Mouse (Mus musculus) embryonic facial prominence, embryonic 15.5 days (tissue): ENCODE measurements around the gene Sept9. TPM values are rescaled to one million over a fixed set of nuclear protein-coding genes. Genes with fewer than 3 reads are reported as not detected.
A peak's percentile ranks its signal among the peaks of the same experiment; 100 is the strongest.

Source experiments
- ATAC-seq: fragments of 200-750 bp; cut with Nextera tagmentation; 2 replicates; pipeline ENCODE4 v1.8.0; 2017; ENCODE audit warnings: low read depth, moderate TSS enrichment; ENCODE audit not compliant: insufficient number of reproducible peaks, low FRiP score, low TSS enrichment
- H3K27ac ChIP-seq: fragments of 300-500 bp; sonication (generic); replicated peaks from 2 replicates; pipeline ENCODE4 v1.5.1; 2015; ENCODE audit warnings: mild to moderate bottlenecking, inconsistent platforms
- H3K27me3 ChIP-seq: fragments of 300-500 bp; sonication (generic); 2 replicates; pipeline ENCODE4 v1.6.1; 2015; ENCODE audit warnings: inconsistent platforms
- H3K36me3 ChIP-seq: fragments of 300-500 bp; sonication (generic); 2 replicates; pipeline ENCODE4 v1.6.1; 2015; ENCODE audit warnings: mild to moderate bottlenecking, inconsistent platforms
- H3K4me1 ChIP-seq: fragments of 300-500 bp; sonication (generic); 2 replicates; pipeline ENCODE4 v1.6.1; 2015; ENCODE audit warnings: inconsistent platforms
- H3K4me2 ChIP-seq: fragments of 300-500 bp; sonication (generic); replicated peaks from 2 replicates; pipeline ENCODE4 v1.6.1; 2015; ENCODE audit warnings: mild to moderate bottlenecking, inconsistent platforms
- H3K4me3 ChIP-seq: fragments of 300-500 bp; sonication (generic); replicated peaks from 2 replicates; pipeline ENCODE4 v1.5.1; 2015; ENCODE audit warnings: mild to moderate bottlenecking, inconsistent platforms
- H3K9ac ChIP-seq: fragments of 300-500 bp; sonication (generic); 2 replicates; pipeline ENCODE4 v1.6.1; 2015; ENCODE audit warnings: inconsistent platforms
- H3K9me3 ChIP-seq: fragments of 300-500 bp; sonication (generic); replicated peaks from 2 replicates; pipeline ENCODE4 v1.6.1; 2016; ENCODE audit warnings: inconsistent platforms
- WGBS: fragments of 180-500 bp; shearing (Covaris S2); methylation state at CpG from one replicate; pipeline ENCODE4 v1.1.7; 2015; 5-methylcytosine and 5-hydroxymethylcytosine counted together
- polyA plus RNA-seq: library from polyadenylated mRNA; unstranded; fragments of >200 nt; fragmentation: Nextera tagmentation; extraction: Ambion mirVana; gene quantifications from 2 replicates; pipeline ENCODE4 v1.2.1, GENCODE M21; 2015

Gene Sept9
- polyA plus RNA-seq, 1 experiment from 2014 or later = 157 TPM

DNA sequence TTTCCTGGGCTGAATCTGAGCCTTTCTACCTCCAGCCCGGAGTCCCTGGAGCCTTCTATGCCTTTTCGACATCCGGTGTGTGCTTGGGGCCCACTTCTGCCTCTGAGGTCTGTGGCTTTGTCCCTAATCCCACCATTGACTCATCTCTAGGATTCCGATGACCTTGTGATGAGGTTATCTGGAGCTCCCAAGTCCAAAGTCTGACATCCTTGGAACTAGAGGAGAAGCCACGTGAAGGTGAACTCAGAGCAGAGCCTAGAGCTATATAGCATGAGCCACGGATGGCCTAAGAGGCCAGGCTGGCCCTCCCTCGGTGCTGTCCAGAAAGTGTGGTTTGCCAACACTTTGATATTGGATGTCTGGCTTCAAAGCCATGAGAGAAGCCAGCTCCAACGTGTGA is 23.4 kb downstream of the Sept9 start:
- Histone ChIP-seq H3K4me1 (peaks cover 38% of the 10 kb centered on the region), H3K27ac (no peak overlapping the region), H3K27me3 (no peaks in the 10 kb centered on the region), H3K36me3 (no peaks in the 10 kb centered on the region), H3K9ac (no peak overlapping the region), H3K9me3 (no peaks in the 10 kb centered on the region), H3K4me3 (no peak overlapping the region), H3K4me2 (no peak overlapping the region)
- ATAC-seq = no peak
- 66% methylated on average over 8 of the region's 8 CpGs for WGBS

DNA sequence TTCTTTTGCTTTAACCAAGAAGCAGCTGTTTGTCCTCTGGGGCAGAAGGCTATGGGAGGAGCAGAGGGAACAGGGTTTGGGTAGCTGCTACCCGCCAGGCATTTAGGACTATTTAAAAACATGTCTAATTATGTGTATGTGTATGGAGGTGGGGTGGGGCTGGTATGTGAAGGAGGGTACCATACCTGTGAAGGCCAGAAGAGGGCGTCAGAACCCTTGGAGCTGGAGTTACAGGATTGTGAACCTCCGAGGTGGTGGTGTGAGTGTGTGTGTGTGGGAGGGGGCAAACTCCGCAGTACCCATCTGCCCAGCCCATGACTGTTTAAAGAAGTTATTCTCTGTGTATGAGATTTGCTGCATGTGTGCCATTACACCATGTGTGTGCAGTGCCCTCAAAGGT is 25.3 kb downstream of the Sept9 start:
- no peaks in the 10 kb centered on the region for H3K27me3 ChIP-seq
- no peak overlapping the region for H3K4me2 ChIP-seq
- peak overlapping the region; percentile 39; the same call in 1 of the 2 replicates for H3K27ac ChIP-seq
- H3K4me1 ChIP-seq = peaks cover 39% of the 10 kb centered on the region
- H3K4me3 ChIP-seq = no peak overlapping the region
- H3K9me3 ChIP-seq = no peaks in the 10 kb centered on the region
- 47% methylated on average over 4 of the region's 4 CpGs for WGBS
- H3K36me3 ChIP-seq = no peaks in the 10 kb centered on the region
- no peak for ATAC-seq
- no peak overlapping the region for H3K9ac ChIP-seq

DNA sequence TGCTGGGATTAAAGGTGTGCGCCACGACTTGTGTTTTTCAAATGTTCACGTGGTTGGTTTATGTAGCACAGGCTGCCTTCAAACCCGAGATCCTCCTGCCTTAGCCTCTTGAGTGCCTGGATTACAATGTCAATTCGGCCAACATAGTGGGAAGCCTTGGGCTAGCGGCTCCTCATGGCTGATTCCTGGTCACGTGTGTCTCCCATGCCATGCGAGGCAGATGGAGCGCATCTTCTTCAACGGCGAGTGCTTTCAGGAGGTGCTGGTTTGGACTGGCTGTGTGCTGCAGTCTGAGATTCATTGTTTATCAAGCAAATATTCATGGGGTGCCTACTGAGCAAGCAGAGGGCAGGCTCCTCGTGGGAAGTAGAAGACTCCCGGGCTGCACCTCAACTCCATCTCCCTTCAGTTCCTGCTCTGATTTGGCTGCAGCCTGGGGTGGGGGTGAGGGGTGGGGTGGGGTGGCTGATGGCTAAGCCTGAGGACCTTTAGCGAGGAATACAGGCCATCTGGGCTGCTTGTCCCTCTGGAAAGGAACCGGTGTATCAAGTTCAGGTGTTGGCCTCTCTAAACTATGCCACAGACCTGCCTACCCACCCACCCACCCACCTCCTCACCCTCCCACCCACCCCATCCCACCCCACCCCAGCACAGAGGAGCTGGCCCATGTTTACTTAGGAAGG is 26.2 kb downstream of the Sept9 start:
- Histone ChIP-seq H3K4me3 (no peak overlapping the region), H3K36me3 (no peaks in the 10 kb centered on the region), H3K27ac (peak overlapping the region; percentile 55; the same call in 1 of the 2 replicates), H3K27me3 (no peaks in the 10 kb centered on the region), H3K4me1 (peaks cover 39% of the 10 kb centered on the region), H3K9ac (no peak overlapping the region), H3K4me2 (no peak overlapping the region), H3K9me3 (no peaks in the 10 kb centered on the region)
- ATAC-seq = no peak
- 72% methylated on average over 15 of the region's 15 CpGs for WGBS

DNA sequence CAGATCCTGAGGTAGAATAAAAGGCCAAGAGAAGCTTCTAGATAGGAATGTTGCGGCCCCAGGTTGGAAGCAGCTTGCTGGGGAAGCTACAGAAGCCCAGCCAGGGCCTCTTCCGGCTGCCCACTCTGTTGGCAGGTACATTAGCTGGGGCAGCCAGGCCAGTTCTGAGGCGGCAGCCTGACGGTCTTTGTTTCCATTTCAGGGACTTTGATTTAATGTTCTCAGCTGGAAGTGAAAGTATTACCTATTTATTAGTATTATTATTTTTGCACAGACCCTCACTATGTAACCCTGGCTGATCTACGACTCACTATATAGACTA is 26.7 kb downstream of the Sept9 start:
- WGBS = 73% methylated on average over 5 of the region's 5 CpGs
- no peak overlapping the region for H3K4me2 ChIP-seq
- peaks cover 34% of the 10 kb centered on the region for H3K4me1 ChIP-seq
- no peak overlapping the region for H3K4me3 ChIP-seq
- no peaks in the 10 kb centered on the region for H3K9me3 ChIP-seq
- H3K36me3 ChIP-seq = no peaks in the 10 kb centered on the region
- 0 out of 2 replicates have a peak overlapping the region, but pooled peaks have one; percentile 55 for H3K27ac ChIP-seq
- H3K9ac ChIP-seq = no peak overlapping the region
- no peak for ATAC-seq
- H3K27me3 ChIP-seq = no peaks in the 10 kb centered on the region

DNA sequence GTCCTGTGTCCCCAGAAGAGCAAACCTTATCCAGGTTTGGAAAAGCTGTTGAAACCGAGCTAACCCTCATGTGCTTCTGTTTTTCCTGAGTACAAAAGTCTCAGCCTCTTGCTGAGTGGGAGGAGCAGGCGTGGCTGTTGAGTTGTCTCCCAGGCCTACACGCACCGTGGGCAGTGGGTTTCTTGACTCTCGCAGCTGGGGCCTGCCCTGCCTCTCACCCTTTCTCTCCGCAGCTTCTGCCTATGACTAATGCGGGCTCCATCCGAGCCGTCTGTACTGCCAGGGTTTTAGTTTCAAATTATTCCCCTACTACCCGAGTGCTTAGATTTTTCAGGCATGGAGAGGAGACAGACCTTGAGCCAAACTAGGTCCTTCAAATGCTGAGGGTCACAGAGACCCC is 28.7 kb downstream of the Sept9 start:
- H3K9ac ChIP-seq = no peak overlapping the region
- no peak for ATAC-seq

DNA sequence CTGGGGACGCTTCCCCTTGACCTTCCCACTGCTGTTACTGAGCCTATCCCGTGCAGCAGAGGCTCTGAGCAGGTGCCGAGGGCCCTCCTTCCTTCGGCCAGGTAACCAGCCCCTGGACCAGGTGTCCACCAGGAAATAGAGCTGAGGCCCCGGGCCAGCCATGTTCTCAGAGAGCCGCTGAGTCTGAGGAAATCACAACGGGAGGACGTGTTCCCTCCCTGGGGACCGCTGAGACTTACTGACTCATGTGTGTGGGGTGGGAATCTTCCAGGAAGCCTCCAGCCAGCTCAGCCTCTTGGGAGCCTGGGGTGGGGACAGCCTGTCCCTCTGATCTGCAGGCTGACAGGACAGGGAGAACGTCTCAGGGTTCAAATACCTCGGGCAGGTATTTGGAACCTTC is 32.1 kb downstream of the Sept9 start:
- 38% methylated on average over 11 of the region's 11 CpGs for WGBS
- H3K9ac ChIP-seq = no peak overlapping the region
- no peaks in the 10 kb centered on the region for H3K36me3 ChIP-seq
- H3K4me2 ChIP-seq = peak overlapping the region; percentile 56
- peak overlapping the region; percentile 42 for H3K4me3 ChIP-seq
- no peak for ATAC-seq
- H3K27me3 ChIP-seq = no peaks in the 10 kb centered on the region
- H3K4me1 ChIP-seq = peaks cover 64% of the 10 kb centered on the region
- no peaks in the 10 kb centered on the region for H3K9me3 ChIP-seq
- H3K27ac ChIP-seq = peak overlapping the region; percentile 91

More for the DNA sequence above, 28.7 kb downstream of the Sept9 start:
- no peaks in the 10 kb centered on the region for H3K9me3 ChIP-seq
- peaks cover 46% of the 10 kb centered on the region for H3K4me1 ChIP-seq
- no peaks in the 10 kb centered on the region for H3K27me3 ChIP-seq
- H3K4me3 ChIP-seq = no peak overlapping the region
- peak overlapping the region; percentile 78 for H3K27ac ChIP-seq
- H3K4me2 ChIP-seq = no peak overlapping the region
- WGBS = 27% methylated on average over 10 of the region's 10 CpGs
- no peaks in the 10 kb centered on the region for H3K36me3 ChIP-seq

DNA sequence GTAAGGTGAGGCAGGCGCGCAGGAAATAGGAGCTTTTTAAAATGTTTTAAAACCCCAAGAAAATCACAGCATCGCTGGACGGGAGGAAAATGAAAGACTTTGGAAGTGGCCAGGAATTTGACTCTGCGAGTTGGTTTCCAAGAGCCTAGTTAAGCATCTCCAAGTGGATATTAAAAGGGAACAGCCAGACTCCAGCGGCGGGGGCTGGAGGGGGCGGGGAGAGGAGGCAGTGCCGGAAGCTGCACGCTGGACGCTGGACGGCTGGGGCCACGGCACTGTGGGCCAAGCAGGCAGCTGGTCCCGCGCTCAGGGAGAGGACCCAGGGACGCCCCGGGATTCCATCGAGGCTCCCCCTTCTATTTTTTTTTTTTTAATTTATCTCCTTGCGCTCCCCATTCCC is 32.6 kb downstream of the Sept9 start:
- Histone ChIP-seq H3K9ac (peak overlapping the region; percentile 34; the same call in 1 of the 2 replicates), H3K4me1 (peaks cover 66% of the 10 kb centered on the region), H3K27me3 (no peaks in the 10 kb centered on the region), H3K36me3 (no peaks in the 10 kb centered on the region), H3K4me3 (peak overlapping the region; percentile 42), H3K9me3 (no peaks in the 10 kb centered on the region), H3K4me2 (peak overlapping the region; percentile 56), H3K27ac (peak overlapping the region; percentile 91)
- ATAC-seq = no peak; the same call in 1 of the 2 replicates
- WGBS = 12% methylated on average over 19 of the region's 19 CpGs

DNA sequence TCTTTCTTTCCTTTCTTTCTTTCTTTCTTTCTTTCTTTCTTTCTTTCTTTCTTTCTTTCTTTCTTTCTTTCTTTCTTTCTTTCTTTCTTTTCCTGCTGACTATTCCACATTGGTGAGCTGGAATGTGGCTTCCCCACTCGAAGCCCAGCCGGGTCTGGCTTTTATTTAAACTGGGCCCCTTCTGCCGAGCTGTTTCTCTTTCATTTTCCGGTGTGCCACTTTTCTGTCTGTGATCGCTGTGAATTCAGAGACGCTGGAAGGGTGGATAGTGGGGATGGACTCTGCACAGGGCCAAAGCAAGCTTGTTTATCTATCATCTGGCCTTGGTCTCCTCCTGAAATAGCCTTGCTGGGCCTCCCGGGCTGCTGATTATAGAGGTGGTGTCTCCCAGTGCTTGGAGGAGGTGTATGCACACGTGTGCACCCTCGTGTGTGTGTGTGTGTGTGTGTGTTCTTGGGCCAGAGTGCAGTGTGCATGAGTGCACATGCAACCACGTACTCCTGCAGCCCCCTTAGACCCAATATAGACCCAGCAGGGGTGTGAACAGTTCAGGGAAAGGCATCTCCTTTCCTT is 33.5 kb downstream of the Sept9 start:
- ATAC-seq = no peak
- WGBS = 19% methylated on average over 10 of the region's 10 CpGs
- peak overlapping the region; percentile 42 for H3K4me3 ChIP-seq
- H3K4me1 ChIP-seq = peaks cover 58% of the 10 kb centered on the region
- H3K4me2 ChIP-seq = peak overlapping the region; percentile 56
- H3K27me3 ChIP-seq = no peaks in the 10 kb centered on the region
- peak overlapping the region; percentile 74 for H3K27ac ChIP-seq
- H3K9ac ChIP-seq = no peak overlapping the region
- no peaks in the 10 kb centered on the region for H3K9me3 ChIP-seq
- H3K36me3 ChIP-seq = no peaks in the 10 kb centered on the region

DNA sequence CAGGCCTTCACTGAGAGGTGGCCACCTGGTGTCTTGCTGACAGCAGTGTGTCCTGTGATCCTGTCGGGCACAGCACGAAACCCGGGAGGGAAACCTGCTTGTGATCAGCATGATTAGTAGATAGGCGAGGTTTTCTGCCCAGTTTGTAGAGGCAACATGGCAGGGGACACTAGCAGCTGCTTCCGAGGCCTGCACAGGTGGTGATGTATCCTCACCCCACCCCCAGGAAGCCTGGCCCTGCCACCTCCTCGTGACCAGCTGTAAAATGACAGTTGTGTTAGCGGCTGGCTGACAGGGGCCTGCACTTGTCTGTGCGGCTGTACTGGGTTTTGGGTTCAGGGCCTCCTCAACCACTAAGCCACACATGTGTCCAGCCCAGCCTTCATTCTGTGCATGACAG is 34.4 kb downstream of the Sept9 start:
- H3K4me3 ChIP-seq = peak overlapping the region; percentile 42
- 0 out of 2 replicates have a peak overlapping the region, but pooled peaks have one; percentile 34 for H3K27ac ChIP-seq
- H3K4me1 ChIP-seq = peaks cover 60% of the 10 kb centered on the region
- peak overlapping the region; percentile 56 for H3K4me2 ChIP-seq
- no peak overlapping the region for H3K9ac ChIP-seq
- no peak for ATAC-seq
- no peaks in the 10 kb centered on the region for H3K9me3 ChIP-seq
- H3K36me3 ChIP-seq = no peaks in the 10 kb centered on the region
- WGBS = 52% methylated on average over 8 of the region's 8 CpGs
- no peaks in the 10 kb centered on the region for H3K27me3 ChIP-seq

DNA sequence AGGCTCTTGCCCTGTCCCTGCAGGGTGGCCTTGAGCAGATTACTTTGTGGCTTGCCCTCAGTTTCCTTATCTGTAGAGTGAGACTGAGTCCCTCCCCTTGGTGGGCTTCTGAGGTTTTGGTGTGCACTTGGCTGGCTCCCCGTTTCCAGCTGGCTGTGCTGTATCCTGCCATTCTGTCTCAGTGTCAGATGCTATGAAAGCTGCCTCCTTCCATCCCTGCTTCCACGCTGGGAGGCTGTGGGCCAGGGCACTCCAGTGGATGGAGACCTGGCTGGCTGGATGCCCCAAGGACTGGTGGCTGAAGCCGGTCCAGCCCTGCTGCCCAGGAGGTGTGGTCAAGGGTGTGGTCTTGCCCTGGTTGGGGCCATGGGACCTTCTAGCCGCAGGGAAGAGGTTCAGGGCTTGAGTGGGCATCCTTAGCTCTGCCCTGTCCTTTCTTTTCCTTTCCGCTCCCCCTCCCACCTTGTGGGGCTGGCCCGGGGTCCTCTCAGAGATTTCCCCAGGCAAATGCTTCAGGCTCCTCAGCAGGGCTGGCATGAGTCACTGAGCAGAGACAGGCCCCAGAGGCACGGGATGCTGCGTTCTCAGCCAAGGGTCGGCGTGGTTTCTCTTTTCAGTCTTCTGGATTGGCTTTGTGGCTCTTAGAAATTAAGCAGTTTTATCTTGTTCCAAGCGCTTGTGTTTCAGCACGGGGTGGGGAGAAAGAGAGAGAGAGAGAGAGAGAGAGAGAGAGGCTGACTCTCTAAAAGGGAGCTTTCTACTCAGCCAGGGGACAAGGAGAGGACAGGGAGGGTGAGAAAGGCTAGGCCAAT is 35.8 kb downstream of the Sept9 start:
- H3K27ac ChIP-seq = peak overlapping the region; percentile 84
- peak overlapping the region; percentile 7; the same call in 1 of the 2 replicates for H3K4me3 ChIP-seq
- H3K9me3 ChIP-seq = no peaks in the 10 kb centered on the region
- H3K4me2 ChIP-seq = peak overlapping the region; percentile 56
- ATAC-seq = no peak
- H3K9ac ChIP-seq = peak overlapping the region; percentile 7; the same call in 1 of the 2 replicates
- WGBS = 25% methylated on average over 12 of the region's 12 CpGs
- H3K27me3 ChIP-seq = no peaks in the 10 kb centered on the region
- H3K4me1 ChIP-seq = peaks cover 72% of the 10 kb centered on the region
- no peaks in the 10 kb centered on the region for H3K36me3 ChIP-seq

DNA sequence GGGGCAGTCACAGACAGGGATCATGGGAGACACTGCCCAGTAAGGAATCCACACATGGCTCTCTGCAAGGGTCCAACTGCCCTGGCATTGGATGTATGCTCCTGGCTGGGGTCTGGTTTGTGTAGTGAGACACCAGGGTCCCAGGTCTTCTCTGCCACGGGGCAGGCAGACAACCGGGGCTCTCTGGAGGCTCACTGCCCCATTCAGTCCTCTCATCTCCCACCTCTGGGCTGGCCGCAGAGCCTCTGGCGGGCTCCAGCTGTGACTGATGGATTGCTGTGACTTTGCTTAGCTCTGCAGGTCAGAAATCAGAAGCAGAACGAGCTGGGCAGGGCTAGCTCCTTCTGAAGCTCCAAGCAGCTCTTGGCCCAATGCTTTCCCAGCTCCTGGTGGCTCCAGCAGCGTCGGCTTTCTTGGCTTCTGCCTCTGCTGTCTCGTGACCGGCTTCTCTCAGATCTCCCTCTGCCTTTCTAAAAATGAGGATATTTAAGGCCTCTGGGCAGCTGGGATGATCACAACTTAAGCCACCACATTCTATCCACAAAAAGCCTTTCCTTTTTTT is 36.5 kb downstream of the Sept9 start:
- ATAC-seq = no peak
- Histone ChIP-seq H3K36me3 (no peaks in the 10 kb centered on the region), H3K4me1 (peaks cover 78% of the 10 kb centered on the region), H3K9ac (0 out of 2 replicates have a peak overlapping the region, but pooled peaks have one; percentile 7), H3K27me3 (no peaks in the 10 kb centered on the region), H3K4me2 (peak overlapping the region; percentile 56), H3K27ac (peak overlapping the region; percentile 84), H3K9me3 (no peaks in the 10 kb centered on the region), H3K4me3 (peak overlapping the region; percentile 7; the same call in 1 of the 2 replicates)
- 24% methylated on average over 9 of the region's 9 CpGs for WGBS
